Mouse (Mus musculus): ENCODE measurements around the gene Bahd1.

The Bahd1 gene

GRCm38 (mm10) chr2:118941341-118941740, 41.2 kb downstream of the Bahd1 start:
- Histone ChIP-seq H3K36me3 (ENCODE audit: insufficient read depth, low read length) (no peaks in the 10 kb centered on the region), H3K4me3 (replicated peaks; ENCODE audit: low read length) (no peak overlapping the region), H3K27me3 (ENCODE audit: insufficient read depth, low read length) (peaks cover 38% of the 10 kb centered on the region), H3K9me3 (ENCODE audit: low read length) (no peaks in the 10 kb centered on the region), H3K4me1 (replicated peaks; ENCODE audit: low read depth, low read length) (peaks cover 4% of the 10 kb centered on the region)
- no peak for TF ChIP-seq POU5F1 (IDR thresholded peaks at IDR 0.05; ENCODE audit: borderline replicate concordance, low read length)
- no peak for TF ChIP-seq CTCF (conservative IDR thresholded peaks at IDR 0.05; ENCODE audit: low read length)
- no peak for TF ChIP-seq NANOG (IDR thresholded peaks at IDR 0.05; ENCODE audit: borderline replicate concordance, low read length)

GRCm38 (mm10) chr2:118943232-118943631, 43.1 kb downstream of the Bahd1 start:
- peaks cover 4% of the 10 kb centered on the region for H3K4me1 ChIP-seq (replicated peaks; ENCODE audit: low read depth, low read length)
- H3K27me3 ChIP-seq (ENCODE audit: insufficient read depth, low read length), result peaks cover 44% of the 10 kb centered on the region
- no peaks in the 10 kb centered on the region for H3K9me3 ChIP-seq (ENCODE audit: low read length)
- TF ChIP-seq CTCF (conservative IDR thresholded peaks at IDR 0.05; ENCODE audit: low read length), result no peak
- no peak for TF ChIP-seq NANOG (IDR thresholded peaks at IDR 0.05; ENCODE audit: borderline replicate concordance, low read length)
- no peak for TF ChIP-seq POU5F1 (IDR thresholded peaks at IDR 0.05; ENCODE audit: borderline replicate concordance, low read length)
- H3K36me3 ChIP-seq (ENCODE audit: insufficient read depth, low read length), result no peaks in the 10 kb centered on the region
- no peak overlapping the region for H3K4me3 ChIP-seq (replicated peaks; ENCODE audit: low read length)

GRCm38 (mm10) chr2:118948818-118949217, 48.6 kb downstream of the Bahd1 start:
- TF ChIP-seq POU5F1 (IDR thresholded peaks at IDR 0.05; ENCODE audit: borderline replicate concordance, low read length) (no peak), CTCF (conservative IDR thresholded peaks at IDR 0.05; ENCODE audit: low read length) (no peak), NANOG (IDR thresholded peaks at IDR 0.05; ENCODE audit: borderline replicate concordance, low read length) (no peak)
- Histone ChIP-seq H3K4me3 (replicated peaks; ENCODE audit: low read length) (no peak overlapping the region), H3K4me1 (replicated peaks; ENCODE audit: low read depth, low read length) (peaks cover 4% of the 10 kb centered on the region), H3K9me3 (ENCODE audit: low read length) (0 out of 2 replicates have a peak, but pooled peaks cover 6% of the 10 kb centered on the region), H3K27me3 (ENCODE audit: insufficient read depth, low read length) (peaks cover 34% of the 10 kb centered on the region), H3K36me3 (ENCODE audit: insufficient read depth, low read length) (no peaks in the 10 kb centered on the region)

- Histone ChIP-seq H3K27me3 (ENCODE audit: insufficient read depth, low read length) (peaks cover 27% of the 10 kb centered on the region), H3K4me3 (replicated peaks; ENCODE audit: low read length) (no peak overlapping the region), H3K4me1 (replicated peaks; ENCODE audit: low read depth, low read length) (peaks cover 2% of the 10 kb centered on the region), H3K36me3 (ENCODE audit: insufficient read depth, low read length) (no peaks in the 10 kb centered on the region), H3K9me3 (ENCODE audit: low read length) (0 out of 2 replicates have a peak, but pooled peaks cover 6% of the 10 kb centered on the region)
- TF ChIP-seq NANOG (IDR thresholded peaks at IDR 0.05; ENCODE audit: borderline replicate concordance, low read length), result no peak
- no peak for TF ChIP-seq POU5F1 (IDR thresholded peaks at IDR 0.05; ENCODE audit: borderline replicate concordance, low read length)
- TF ChIP-seq CTCF (conservative IDR thresholded peaks at IDR 0.05; ENCODE audit: low read length), result no peak
Observed at GRCm38 (mm10) chr2:118949699-118950098, 49.5 kb downstream of the Bahd1 start.

- TF ChIP-seq NANOG (IDR thresholded peaks at IDR 0.05; ENCODE audit: borderline replicate concordance, low read length) (no peak), CTCF (conservative IDR thresholded peaks at IDR 0.05; ENCODE audit: low read length) (no peak), POU5F1 (IDR thresholded peaks at IDR 0.05; ENCODE audit: borderline replicate concordance, low read length) (no peak)
- Histone ChIP-seq H3K4me1 (replicated peaks; ENCODE audit: low read depth, low read length) (no peaks in the 10 kb centered on the region), H3K9me3 (ENCODE audit: low read length) (0 out of 2 replicates have a peak, but pooled peaks cover 6% of the 10 kb centered on the region), H3K36me3 (ENCODE audit: insufficient read depth, low read length) (no peaks in the 10 kb centered on the region), H3K27me3 (ENCODE audit: insufficient read depth, low read length) (peaks cover 2% of the 10 kb centered on the region; the same call in 1 of the 2 replicates), H3K4me3 (replicated peaks; ENCODE audit: low read length) (no peak overlapping the region)
Observed at GRCm38 (mm10) chr2:118956497-118956896, 56.3 kb downstream of the Bahd1 start.

GRCm38 (mm10) chr2:118959644-118960043, 59.5 kb downstream of the Bahd1 start:
- no peaks in the 10 kb centered on the region for H3K4me1 ChIP-seq (replicated peaks; ENCODE audit: low read depth, low read length)
- no peaks in the 10 kb centered on the region for H3K36me3 ChIP-seq (ENCODE audit: insufficient read depth, low read length)
- H3K9me3 ChIP-seq (ENCODE audit: low read length), result no peaks in the 10 kb centered on the region
- peaks cover 3% of the 10 kb centered on the region; the same call in 1 of the 2 replicates for H3K27me3 ChIP-seq (ENCODE audit: insufficient read depth, low read length)
- TF ChIP-seq CTCF (conservative IDR thresholded peaks at IDR 0.05; ENCODE audit: low read length) (no peak), POU5F1 (IDR thresholded peaks at IDR 0.05; ENCODE audit: borderline replicate concordance, low read length) (no peak), NANOG (IDR thresholded peaks at IDR 0.05; ENCODE audit: borderline replicate concordance, low read length) (no peak)
- no peak overlapping the region for H3K4me3 ChIP-seq (replicated peaks; ENCODE audit: low read length)

- no peaks in the 10 kb centered on the region for H3K4me1 ChIP-seq (replicated peaks; ENCODE audit: low read depth, low read length)
- no peaks in the 10 kb centered on the region for H3K9me3 ChIP-seq (ENCODE audit: low read length)
- H3K27me3 ChIP-seq (ENCODE audit: insufficient read depth, low read length), result peaks cover 3% of the 10 kb centered on the region; the same call in 1 of the 2 replicates
- H3K4me3 ChIP-seq (replicated peaks; ENCODE audit: low read length), result no peak overlapping the region
- no peaks in the 10 kb centered on the region for H3K36me3 ChIP-seq (ENCODE audit: insufficient read depth, low read length)
- TF ChIP-seq POU5F1 (IDR thresholded peaks at IDR 0.05; ENCODE audit: borderline replicate concordance, low read length), result no peak
- TF ChIP-seq CTCF (conservative IDR thresholded peaks at IDR 0.05; ENCODE audit: low read length), result no peak
- no peak for TF ChIP-seq NANOG (IDR thresholded peaks at IDR 0.05; ENCODE audit: borderline replicate concordance, low read length)
Observed at GRCm38 (mm10) chr2:118960413-118960812, 60.2 kb downstream of the Bahd1 start.

- no peaks in the 10 kb centered on the region for H3K9me3 ChIP-seq (ENCODE audit: low read length)
- TF ChIP-seq POU5F1 (IDR thresholded peaks at IDR 0.05; ENCODE audit: borderline replicate concordance, low read length) (no peak), NANOG (IDR thresholded peaks at IDR 0.05; ENCODE audit: borderline replicate concordance, low read length) (no peak), CTCF (conservative IDR thresholded peaks at IDR 0.05; ENCODE audit: low read length) (no peak)
- H3K36me3 ChIP-seq (ENCODE audit: insufficient read depth, low read length), result no peaks in the 10 kb centered on the region
Observed at GRCm38 (mm10) chr2:118961546-118961945, 61.4 kb downstream of the Bahd1 start.

More at GRCm38 (mm10) chr2:118961546-118961945, 61.4 kb downstream of the Bahd1 start:
- Histone ChIP-seq H3K4me3 (replicated peaks; ENCODE audit: low read length) (no peak overlapping the region), H3K27me3 (ENCODE audit: insufficient read depth, low read length) (peaks cover 3% of the 10 kb centered on the region; the same call in 1 of the 2 replicates), H3K4me1 (replicated peaks; ENCODE audit: low read depth, low read length) (no peaks in the 10 kb centered on the region)

Measured in E14TG2a.4 (cell line).